Mouse (Mus musculus) kidney, postnatal 36 days (tissue): ENCODE measurements around the gene Il10.
A peak's percentile ranks its signal among the peaks of the same experiment; 100 is the strongest.

Source experiments
- DNase-seq, 2 experiments: peaks; one replicate each; pipeline ENCODE4 v3.0.0; 2021 to 2022; ENCODE audit warnings: mixed read lengths in 2 of 2

Gene Il10

DNA sequence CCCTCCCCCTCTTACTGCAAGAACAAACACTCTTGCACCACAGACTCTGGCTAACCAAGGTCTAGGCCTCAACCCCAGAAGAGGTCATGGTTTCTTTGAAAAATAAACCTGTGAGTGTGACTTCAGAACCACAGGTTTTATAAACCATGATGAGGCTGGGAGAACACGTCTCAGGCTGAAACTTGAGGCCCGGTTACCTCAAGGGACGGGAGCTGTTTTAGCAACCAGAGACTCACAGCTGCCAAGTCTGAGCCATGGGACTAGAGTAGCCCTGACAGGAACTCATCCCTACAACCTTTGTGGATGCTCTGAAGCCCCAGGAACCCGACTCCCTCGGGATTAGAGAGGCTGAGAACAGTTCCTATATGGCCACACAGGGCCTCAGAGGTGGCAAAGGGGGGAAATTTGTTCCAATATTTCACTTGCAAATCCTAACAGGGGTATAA is 29.7 kb downstream of the Il10 start:
- no peak for DNase-seq

- DNase-seq, result no peak
Measured at GRCm38 (mm10) chr1:131050011-131050410, 30.4 kb downstream of the Il10 start.

GRCm38 (mm10) chr1:131050617-131051016 is 31.0 kb downstream of the Il10 start:
- DNase-seq, result no peak

DNA sequence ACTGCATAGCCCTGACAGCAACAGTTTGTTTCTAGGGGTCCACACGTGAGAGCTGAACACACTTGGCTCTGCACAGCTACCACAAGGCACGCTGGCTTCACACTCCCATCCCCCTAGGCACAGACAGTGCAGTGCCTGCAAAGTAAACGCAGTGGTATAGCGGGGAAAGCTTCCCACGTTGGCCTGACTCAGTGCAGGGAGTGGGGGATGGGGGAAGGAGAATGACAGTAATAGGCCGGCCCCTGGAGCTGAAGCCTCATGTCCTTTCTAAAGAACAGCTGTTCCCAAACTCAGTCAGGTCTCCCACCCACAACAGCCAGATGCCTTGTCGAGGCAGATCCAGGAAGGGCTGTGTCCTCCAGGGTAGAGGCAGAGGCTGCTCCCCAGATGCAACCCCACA is 31.4 kb downstream of the Il10 start:
- no peak for DNase-seq

- peak; percentile 77 to 79 for DNase-seq
Measured at GRCm38 (mm10) chr1:131053239-131053638, 33.6 kb downstream of the Il10 start.

DNA sequence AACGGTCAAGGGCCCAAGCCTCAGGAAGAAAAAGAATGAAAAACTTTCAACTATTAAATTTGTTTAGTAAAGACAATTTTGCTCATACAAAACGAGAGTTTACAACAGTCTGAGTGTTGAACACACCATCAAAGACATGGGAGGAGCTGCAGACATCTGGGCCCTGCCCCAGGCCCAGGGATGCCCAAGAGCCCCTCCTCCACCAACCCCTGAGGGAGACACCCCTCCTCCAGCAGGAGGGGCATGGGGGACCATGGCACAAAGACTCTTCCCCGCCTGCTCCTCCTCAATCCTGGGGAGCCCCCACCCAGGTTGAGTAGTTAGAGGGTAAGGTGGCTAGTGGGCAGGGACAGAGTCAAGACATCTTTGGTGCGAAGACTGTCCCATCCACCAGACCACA is 34.0 kb downstream of the Il10 start:
- DNase-seq, result no peak

DNA sequence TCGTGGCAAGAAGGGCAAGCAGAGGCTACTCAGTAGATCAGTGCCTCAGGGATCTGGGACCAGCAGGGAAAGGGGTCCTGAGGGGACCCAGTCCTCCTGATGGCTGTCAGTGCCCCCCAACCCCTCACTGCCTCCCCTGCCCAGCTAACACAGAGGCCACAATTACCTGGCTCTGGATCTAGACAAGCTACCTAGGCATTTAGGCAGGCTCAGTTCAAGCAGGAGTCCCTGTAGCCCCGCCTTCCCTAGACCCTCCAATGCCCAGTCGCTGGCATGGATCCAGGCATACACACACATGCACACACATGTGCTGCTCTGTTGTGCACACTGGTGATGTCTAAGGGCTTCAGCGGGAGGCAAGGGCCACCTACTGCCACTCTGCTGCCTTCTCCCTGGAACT is 34.6 kb downstream of the Il10 start:
- DNase-seq, result no peak

GRCm38 (mm10) chr1:131058431-131058830 is 38.8 kb downstream of the Il10 start:
- no peak for DNase-seq

GRCm38 (mm10) chr1:131059411-131059810 is 39.8 kb downstream of the Il10 start:
- no peak for DNase-seq

GRCm38 (mm10) chr1:131059841-131060240 is 40.2 kb downstream of the Il10 start:
- DNase-seq, result no peak

DNA sequence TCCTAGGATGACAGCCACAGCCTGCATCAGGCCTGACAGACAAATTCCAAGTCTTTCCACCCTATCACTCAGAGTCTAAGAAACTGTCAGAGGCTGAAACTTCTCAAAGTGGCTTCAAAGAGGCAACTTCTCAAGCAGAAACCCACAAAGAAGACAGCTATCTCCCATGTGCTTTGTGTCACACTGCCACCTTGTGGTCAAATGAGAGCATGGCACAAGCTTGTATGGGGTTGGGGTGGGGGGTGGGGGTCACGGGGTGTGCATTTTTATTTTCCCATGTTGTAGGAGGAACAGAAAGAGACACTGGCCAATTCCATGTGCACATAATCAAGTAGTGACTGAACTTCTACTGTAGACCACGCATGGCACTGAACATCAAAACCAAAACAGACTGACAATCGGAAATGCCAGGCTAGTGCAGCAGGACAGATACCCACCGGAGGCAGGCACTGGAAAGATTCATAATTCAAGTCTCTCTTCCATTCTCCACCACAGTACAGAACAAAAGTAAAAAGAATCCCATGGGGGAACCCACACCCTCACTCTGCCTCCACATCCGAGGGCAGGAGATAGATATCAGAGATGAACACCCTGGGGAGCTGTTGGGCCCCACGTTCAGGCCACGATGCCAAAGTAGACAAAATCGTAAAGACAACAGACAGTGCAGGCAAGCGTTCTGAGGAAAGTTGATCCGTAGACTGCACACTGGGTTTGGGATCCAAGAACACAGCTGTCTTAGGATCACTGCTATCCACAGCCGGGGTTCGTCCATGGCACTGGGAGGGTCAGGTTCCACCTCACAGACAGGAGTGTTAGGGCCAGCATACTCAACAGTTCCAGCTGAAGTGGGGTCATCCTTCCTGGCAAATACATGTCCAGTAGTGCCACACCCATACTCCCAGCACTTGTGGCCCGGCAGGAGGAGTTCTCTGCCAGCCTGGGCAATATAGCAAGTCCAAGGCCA is 40.9 kb downstream of the Il10 start:
- DNase-seq, result peak in 1 of 2 experiments; percentile 71

DNA sequence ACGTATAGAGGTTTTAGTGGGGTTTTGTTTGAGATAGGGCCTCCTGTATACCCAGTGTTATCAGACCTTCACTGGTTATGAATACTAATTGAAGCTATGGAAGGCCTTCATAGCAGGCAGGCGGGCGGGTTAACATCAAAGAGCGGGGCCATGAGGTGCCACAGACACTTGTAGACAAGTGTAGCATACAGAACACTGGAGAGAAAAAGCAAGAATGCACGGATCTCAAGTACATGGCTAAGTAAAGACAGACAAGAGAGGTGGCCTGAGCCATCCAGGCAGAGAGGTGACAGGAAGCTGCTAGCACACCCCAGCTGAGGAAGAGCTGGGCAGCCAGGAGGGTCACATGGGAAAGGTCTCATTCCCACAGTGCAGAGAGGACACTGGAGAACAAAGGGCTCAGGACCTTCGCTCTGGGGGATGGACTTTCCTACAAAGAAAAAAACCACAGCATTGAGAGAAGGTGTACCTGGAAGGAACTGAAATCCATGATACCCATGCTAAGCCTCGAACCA is 42.2 kb downstream of the Il10 start:
- DNase-seq, result peak in 1 of 2 experiments; percentile 28

DNA sequence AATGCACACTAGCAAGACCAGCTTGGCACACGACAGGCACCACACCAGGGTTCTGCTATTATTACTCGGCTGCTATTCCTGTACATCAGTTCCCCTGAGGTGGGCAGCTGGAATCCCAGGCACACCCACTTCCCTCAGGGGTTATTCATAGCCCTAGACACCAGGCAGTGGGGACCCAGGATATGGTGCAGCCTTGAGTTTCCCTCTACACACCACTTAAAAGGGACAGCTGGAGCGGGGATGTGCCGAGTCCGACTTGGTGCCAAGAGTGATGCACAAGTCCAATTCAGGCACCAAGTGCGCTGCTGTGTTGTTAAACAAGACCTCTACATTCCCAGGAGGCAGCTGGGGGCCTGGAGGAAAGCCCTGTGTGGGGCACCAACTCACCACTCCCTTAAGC is 43.2 kb downstream of the Il10 start:
- DNase-seq, result peak in 1 of 2 experiments; percentile 22

DNA sequence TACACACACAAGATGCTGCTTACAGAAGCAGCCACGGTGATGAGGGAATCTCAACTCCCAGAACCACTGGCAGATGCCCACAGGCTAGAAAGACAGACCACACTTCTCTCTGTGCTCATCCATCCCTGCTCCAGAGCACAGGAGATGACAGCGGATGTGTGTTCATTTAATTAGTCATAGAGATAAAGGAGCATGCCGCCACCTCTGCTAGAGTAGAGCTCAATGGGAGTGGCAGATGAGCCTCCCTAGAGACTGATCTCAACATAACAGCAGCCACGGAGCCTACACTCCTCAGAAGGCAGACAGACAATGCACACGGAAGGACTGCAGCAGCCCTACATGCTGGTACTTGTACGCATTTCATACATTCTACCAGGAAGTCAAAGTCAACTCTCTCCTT is 44.6 kb downstream of the Il10 start:
- DNase-seq, result no peak

DNA sequence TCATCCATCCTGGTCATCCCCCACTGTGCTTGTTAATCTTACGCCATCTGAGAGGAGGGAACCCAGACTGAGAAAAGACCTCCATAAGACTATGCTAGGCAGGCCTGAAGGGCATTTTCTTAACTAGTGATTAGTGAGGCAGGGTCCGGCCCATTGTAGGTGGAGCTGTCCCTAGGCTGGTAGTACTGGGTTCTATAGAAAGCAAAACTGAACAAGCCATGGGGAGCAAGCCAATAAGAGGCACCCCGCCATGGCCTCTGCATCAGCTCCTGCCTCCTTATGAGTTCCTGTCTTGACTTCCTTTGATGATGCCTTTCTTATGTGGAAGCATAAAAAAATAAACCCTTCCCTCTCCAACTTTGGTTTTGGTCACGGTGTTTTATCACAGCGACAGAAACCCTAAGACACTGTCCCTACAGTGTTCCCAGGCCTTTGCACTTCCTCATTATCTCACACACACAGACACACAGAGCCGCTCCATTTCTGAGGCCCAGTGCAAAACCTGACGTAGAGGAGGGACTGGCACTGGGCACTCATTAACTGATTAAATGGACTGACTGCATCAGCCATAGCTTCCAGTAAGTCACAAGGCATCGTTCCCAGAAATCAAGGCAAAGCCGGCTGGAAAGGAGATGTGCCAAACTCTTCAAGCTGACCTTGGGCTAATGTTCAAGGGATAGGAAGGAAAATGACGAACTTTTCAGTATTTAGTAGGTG is 48.5 kb downstream of the Il10 start:
- DNase-seq, result peak; percentile 60 to 75

DNA sequence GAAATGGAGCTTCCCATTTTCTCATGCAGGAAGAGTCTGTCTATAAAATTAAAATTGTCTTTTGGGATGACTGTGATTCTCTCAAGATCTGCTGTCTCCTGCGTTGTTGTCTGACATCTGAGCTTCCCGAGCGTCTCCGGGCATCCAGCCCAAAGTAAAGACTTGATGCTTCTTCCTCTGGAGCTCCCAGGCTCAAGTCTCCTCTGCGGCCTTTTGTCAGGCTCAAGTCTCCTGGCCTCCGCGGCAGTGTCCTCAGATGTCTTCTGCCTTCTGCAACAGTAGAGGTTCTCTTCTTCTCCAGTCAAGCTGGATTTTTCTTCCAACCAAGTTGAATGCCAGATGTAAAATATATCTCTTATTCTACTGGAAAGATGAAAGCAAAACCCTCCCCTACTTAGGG is 49.4 kb downstream of the Il10 start:
- DNase-seq, result peak in 1 of 2 experiments; percentile 41

- peak in 1 of 2 experiments; percentile 45 for DNase-seq
Measured at GRCm38 (mm10) chr1:131072376-131072990, 52.8 kb downstream of the Il10 start.

DNA sequence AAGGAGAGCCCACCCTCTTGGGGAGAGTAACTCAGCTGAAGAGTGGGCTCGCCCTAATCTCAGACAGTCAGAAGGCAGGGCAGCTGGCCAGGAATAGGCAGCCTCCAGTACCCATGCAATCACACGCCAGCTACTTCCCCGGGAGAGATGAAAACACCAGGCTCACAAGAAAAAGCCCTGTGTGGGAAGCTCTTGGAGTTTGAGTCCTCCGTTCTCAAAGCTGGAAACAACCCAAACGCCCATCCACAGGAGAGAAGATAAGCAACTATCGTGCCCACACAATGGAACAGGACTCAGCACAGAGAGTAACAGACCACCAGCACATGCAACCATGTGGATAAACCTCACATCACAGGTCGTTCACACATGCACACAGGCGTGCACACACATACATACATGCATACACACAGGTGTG is 54.9 kb downstream of the Il10 start:
- DNase-seq, result peak in 1 of 2 experiments; percentile 42
